Mouse (Mus musculus) heart, adult 2 months (tissue): ENCODE results near the gene Zfp276.

Experiments
- CTCF ChIP-seq: fragments of 200-600 bp; IDR thresholded peaks from 2 replicates; pipeline ENCODE4 v1.8.1; 2022; ENCODE audit warnings: antibody characterized with exemption, mild to moderate bottlenecking, moderate library complexity
- POLR2A ChIP-seq: fragments of 200-500 bp; IDR thresholded peaks from 2 replicates; pipeline ENCODE4 v1.6.1; 2011; ENCODE audit warnings: mild to moderate bottlenecking, low read depth, low read length, control low read depth; ENCODE audit not compliant: insufficient read depth

GRCm38 (mm10) chr8:123242107-123242923 is 11.7 kb upstream of the Zfp276 start:
- TF ChIP-seq CTCF (no peak), POLR2A (no peak)
